Mouse (Mus musculus) adrenal gland, postnatal 25 days (tissue): ENCODE results near the gene Slc7a9. TPM values are rescaled to one million over a fixed set of nuclear protein-coding genes. Genes with fewer than 3 reads are reported as not detected.

Experiments
- total RNA-seq: library from RNA; stranded (reverse); gene quantifications from 2 replicates; pipeline ENCODE4 v1.2.3, GENCODE M21; 2021

Slc7a9 gene
- total RNA-seq, 1 experiment from 2014 or later: not detected

Other genes with a start within 250 kb of the Slc7a9 start
- 15.7 and 20.2 TPM in 2 replicates for gene Lrp3, start 233.3 kb upstream of the Slc7a9 start, total RNA-seq
- 14.8 and 21.9 TPM in 2 replicates for gene Gpatch1, start 130.4 kb upstream of the Slc7a9 start, total RNA-seq
- gene Rhpn2, start 114.6 kb upstream of the Slc7a9 start, total RNA-seq: 1.7 and 2.8 TPM in 2 replicates
- gene Faap24, start 52.0 kb upstream of the Slc7a9 start, total RNA-seq: 8.6 and 11.9 TPM in 2 replicates
- 20.0 and 27.3 TPM in 2 replicates for gene Cep89, start 51.8 kb upstream of the Slc7a9 start, total RNA-seq
- 0.15 TPM in 1 of 2 replicates, not detected in the other for gene Tdrd12, start 88.9 kb downstream of the Slc7a9 start, total RNA-seq
- gene Nudt19, start 107.5 kb downstream of the Slc7a9 start, total RNA-seq: 54.7 and 63.0 TPM in 2 replicates
- gene Rgs9bp, start 136.8 kb downstream of the Slc7a9 start, total RNA-seq: 0.39 and 0.76 TPM in 2 replicates
- gene Ankrd27, start 137.4 kb downstream of the Slc7a9 start, total RNA-seq: 27.9 and 33.3 TPM in 2 replicates
- gene Pdcd5, start 198.7 kb downstream of the Slc7a9 start, total RNA-seq: 78.6 and 94.0 TPM in 2 replicates